Mouse (Mus musculus): ENCODE measurements around the gene Ube2b. TPM values are rescaled to one million over a fixed set of nuclear protein-coding genes. Genes with fewer than 3 reads are reported as not detected.

The Ube2b gene
- total RNA-seq, 2 experiments from 2014 or later = 93.1 to 101 TPM

GRCm38 (mm10) chr11:51938817-51939589 is 61.6 kb downstream of the Ube2b start:
- peak; percentile 89 for ATAC-seq (replicated peaks; ENCODE audit: poor library complexity, severe bottlenecking)

- no peak for ATAC-seq (replicated peaks; ENCODE audit: poor library complexity, severe bottlenecking)
These were observed 63.2 kb downstream of the Ube2b start for GRCm38 (mm10) chr11:51937361-51937781.

- peak; percentile 34 for ATAC-seq (replicated peaks; ENCODE audit: poor library complexity, severe bottlenecking)
These were observed 64.7 kb downstream of the Ube2b start for GRCm38 (mm10) chr11:51935636-51936434.

Other genes with a start within 250 kb of the Ube2b start
- gene Sec24a, start 237.1 kb downstream of the Ube2b start, total RNA-seq (2014; fragmentation: Nextera tagmentation) = 19.9 and 25.1 TPM in 2 replicates
- gene Sec24a, start 237.1 kb downstream of the Ube2b start, total RNA-seq (2017) = 7.0 and 7.7 TPM in 2 replicates
- gene Sar1b, start 237.1 kb downstream of the Ube2b start, total RNA-seq (2014; fragmentation: Nextera tagmentation) = 61.3 and 80.3 TPM in 2 replicates
- 73.4 and 74.5 TPM in 2 replicates for gene Sar1b, start 237.1 kb downstream of the Ube2b start, total RNA-seq (2017)
- 6.3 and 9.3 TPM in 2 replicates for gene Jade2, start 143.1 kb downstream of the Ube2b start, total RNA-seq (2014; fragmentation: Nextera tagmentation)
- gene Jade2, start 143.1 kb downstream of the Ube2b start, total RNA-seq (2017) = 6.6 and 8.5 TPM in 2 replicates
- 70.1 and 81.1 TPM in 2 replicates for gene Cdkn2aipnl, start 33.1 kb downstream of the Ube2b start, total RNA-seq (2014; fragmentation: Nextera tagmentation)
- 70.1 and 72.9 TPM in 2 replicates for gene Cdkn2aipnl, start 33.1 kb downstream of the Ube2b start, total RNA-seq (2017)
- 2.5 and 5.2 TPM in 2 replicates for gene Cdkl3, start 3.5 kb upstream of the Ube2b start, total RNA-seq (2014; fragmentation: Nextera tagmentation)
- 3.5 and 8.1 TPM in 2 replicates for gene Cdkl3, start 3.5 kb upstream of the Ube2b start, total RNA-seq (2017)
- 61.4 and 63.9 TPM in 2 replicates for gene Ppp2ca, start 97.9 kb upstream of the Ube2b start, total RNA-seq (2014; fragmentation: Nextera tagmentation)
- 96.3 and 105 TPM in 2 replicates for gene Ppp2ca, start 97.9 kb upstream of the Ube2b start, total RNA-seq (2017)
- not detected in 2 replicates for gene Olfr1373, start 144.8 kb upstream of the Ube2b start, total RNA-seq (2014; fragmentation: Nextera tagmentation)
- gene Olfr1373, start 144.8 kb upstream of the Ube2b start, total RNA-seq (2017) = not detected in 2 replicates
- not detected in 2 replicates for gene Olfr1371, start 213.2 kb upstream of the Ube2b start, total RNA-seq (2014; fragmentation: Nextera tagmentation)
- gene Olfr1371, start 213.2 kb upstream of the Ube2b start, total RNA-seq (2017) = not detected in 2 replicates
- 180 and 196 TPM in 2 replicates for gene Skp1a, start 231.2 kb upstream of the Ube2b start, total RNA-seq (2014; fragmentation: Nextera tagmentation)
- 242 and 266 TPM in 2 replicates for gene Skp1a, start 231.2 kb upstream of the Ube2b start, total RNA-seq (2017)

Data from granulocyte monocyte progenitor cell, adult 5-6 weeks (primary cell).